Mouse (Mus musculus): Measurements from ENCODE around the gene Best3.

DNA sequence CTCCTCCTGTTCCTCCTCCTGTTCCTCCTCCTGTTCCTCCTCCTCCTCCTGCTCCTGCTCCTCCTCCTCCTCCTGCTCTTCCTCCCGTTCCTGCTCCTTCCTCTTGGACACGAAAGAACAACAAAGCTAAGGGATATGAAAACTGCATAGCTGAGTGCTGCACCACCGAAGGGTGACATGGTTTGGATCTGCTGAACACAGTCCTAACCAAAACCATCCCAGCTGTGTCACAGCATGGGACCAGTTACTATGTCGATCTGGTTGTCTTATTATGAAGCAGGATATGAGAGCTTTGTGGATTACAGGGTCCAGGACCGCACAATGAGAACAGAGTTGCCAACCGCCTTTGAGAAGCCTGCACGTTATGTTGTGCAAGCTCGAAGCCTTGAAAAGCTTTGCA is 40.1 kb downstream of the Best3 start:
- no peak for TF ChIP-seq POLR2A (IDR thresholded peaks at IDR 0.05; ENCODE audit: insufficient read length, low read depth)
- TF ChIP-seq CEBPB (IDR thresholded peaks at IDR 0.05; ENCODE audit: insufficient read depth, poor library complexity, severe bottlenecking), result no peak
- no peak for TF ChIP-seq TCF12 (IDR thresholded peaks at IDR 0.05; ENCODE audit: insufficient read depth, poor library complexity, severe bottlenecking)
- no peak for TF ChIP-seq MYOG (IDR thresholded peaks at IDR 0.05; ENCODE audit: control insufficient read depth in 1 of 3, insufficient read depth in 1 of 3, insufficient read length in 2 of 3, low read depth in 2 of 3)

Data from myocyte (in vitro differentiated cells).